Mouse (Mus musculus) kidney, postnatal 0 days (tissue): ENCODE measurements around the gene Gzmg. TPM values are rescaled to one million over a fixed set of nuclear protein-coding genes. Genes with fewer than 3 reads are reported as not detected.
A peak's percentile ranks its signal among the peaks of the same experiment; 100 is the strongest.
"Not testable (repeated sequence)": the region's sequence is repeated elsewhere in the genome, so short reads cannot be mapped to it uniquely, and the experiment has no call there.

Experiments
- ATAC-seq: fragments of 200-750 bp; cut with Nextera tagmentation; replicated peaks from 2 replicates; pipeline ENCODE4 v1.8.0; 2017; ENCODE audit warnings: low read depth, moderate number of reproducible peaks, moderate TSS enrichment, moderate library complexity; ENCODE audit not compliant: low FRiP score
- DNase-seq: peaks from one replicate; pipeline ENCODE4 v3.0.0-alpha.2; 2016; ENCODE audit warnings: low spot score
- H3K27ac ChIP-seq: fragments of 300-500 bp; sonication (generic); 2 replicates; pipeline ENCODE4 v1.5.1; 2014; ENCODE audit warnings: mild to moderate bottlenecking
- H3K27me3 ChIP-seq: fragments of 300-500 bp; sonication (generic); 2 replicates; pipeline ENCODE4 v1.6.1; 2014; ENCODE audit warnings: low read length, mixed read lengths; ENCODE audit not compliant: insufficient read depth
- H3K36me3 ChIP-seq: fragments of 300-500 bp; sonication (generic); 2 replicates; pipeline ENCODE4 v1.6.1; 2014; ENCODE audit warnings: low read length, mixed read lengths; ENCODE audit not compliant: insufficient read depth
- H3K4me1 ChIP-seq: fragments of 300-500 bp; sonication (generic); replicated peaks from 2 replicates; pipeline ENCODE4 v1.6.1; 2014; ENCODE audit warnings: antibody characterized with exemption, low read length, mixed read lengths; ENCODE audit not compliant: insufficient read depth
- H3K4me2 ChIP-seq: fragments of 300-500 bp; sonication (generic); 2 replicates; pipeline ENCODE4 v1.6.1; 2014; ENCODE audit warnings: mild to moderate bottlenecking, low read length, moderate library complexity, mixed read lengths
- H3K4me3 ChIP-seq: fragments of 300-500 bp; sonication (generic); replicated peaks from 2 replicates; pipeline ENCODE4 v1.5.1; 2014; ENCODE audit warnings: low read depth, low read length
- H3K9ac ChIP-seq: fragments of 300-500 bp; sonication (generic); 2 replicates; pipeline ENCODE4 v1.6.1; 2014; ENCODE audit warnings: low read depth, low read length
- H3K9me3 ChIP-seq: fragments of 300-500 bp; sonication (generic); replicated peaks from 2 replicates; pipeline ENCODE4 v1.6.1; 2016; ENCODE audit warnings: low read length, inconsistent platforms, mixed read lengths
- CTCF ChIP-seq: IDR thresholded peaks from 2 replicates; pipeline ENCODE4 v1.5.1; 2016; ENCODE audit warnings: antibody characterized with exemption, low read depth, mild to moderate bottlenecking, moderate library complexity
- WGBS: fragments of 180-500 bp; shearing (Covaris S2); extraction: QIAGEN DNeasy Blood & Tissue Kit; methylation state at CpG from one replicate; pipeline ENCODE4 v1.1.7; 2014; 5-methylcytosine and 5-hydroxymethylcytosine counted together
- polyA plus RNA-seq: library from polyadenylated mRNA; unstranded; fragments of >200 nt; fragmentation: Nextera tagmentation; extraction: Ambion mirVana; gene quantifications from 2 replicates; pipeline ENCODE4 v1.2.1, GENCODE M21; 2015

Gzmg gene
- polyA plus RNA-seq: not detected in 2 replicates

DNA sequence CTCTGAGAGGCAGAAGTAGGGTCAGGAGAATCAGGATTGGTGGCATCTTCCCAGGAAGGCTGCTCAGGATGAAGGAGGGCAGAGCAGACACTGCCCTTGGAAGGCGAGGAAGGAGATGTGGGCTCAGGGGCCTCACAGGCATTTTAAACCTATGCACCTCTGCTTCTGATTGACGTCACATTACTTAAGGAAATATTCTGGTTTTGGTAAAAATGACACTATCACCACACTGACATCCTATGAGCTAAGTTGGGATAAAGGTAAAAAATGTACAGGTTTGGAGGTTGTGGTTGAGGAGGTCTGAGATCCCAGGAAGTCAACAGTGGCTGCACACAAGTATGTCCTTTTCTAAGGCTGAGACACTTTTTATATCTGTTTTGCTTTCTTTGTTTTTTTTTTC lies at the start of gene Gzmg:
Gzmg (minus strand) TSS at position 101 of the 400 bp plus-strand sequence.
- H3K4me2 ChIP-seq, ATAC-seq, H3K9ac ChIP-seq, H3K27me3 ChIP-seq, H3K4me1 ChIP-seq, H3K4me3 ChIP-seq, DNase-seq, H3K27ac ChIP-seq, H3K36me3 ChIP-seq, H3K9me3 ChIP-seq: not testable (repeated sequence)
- 88% methylated on average over 2 of the region's 2 CpGs for WGBS

GRCm38 (mm10) chr14:56205613-56206012 lies 46.2 kb upstream of the Gzmg start:
- no peak for TF ChIP-seq CTCF
- DNase-seq: no peak
- Histone ChIP-seq H3K27ac (no peak overlapping the region), H3K27me3 (no peaks in the 10 kb centered on the region), H3K4me2 (no peak overlapping the region), H3K9ac (no peak overlapping the region), H3K36me3 (no peaks in the 10 kb centered on the region), H3K4me3 (no peak overlapping the region), H3K9me3 (no peaks in the 10 kb centered on the region), H3K4me1 (no peaks in the 10 kb centered on the region)
- ATAC-seq: no peak
- 92% methylated on average over 1 of the region's 1 CpGs for WGBS

- H3K4me2 ChIP-seq, H3K9me3 ChIP-seq, H3K36me3 ChIP-seq, H3K9ac ChIP-seq, H3K27ac ChIP-seq, H3K4me1 ChIP-seq, H3K4me3 ChIP-seq, H3K27me3 ChIP-seq: not testable (repeated sequence)
- WGBS: 33% methylated on average over 5 of the region's 5 CpGs
- DNase-seq (peak; percentile 65), ATAC-seq (0 out of 2 replicates have a peak, but pooled peaks have one; percentile 17)
- TF ChIP-seq CTCF: peak; percentile 71
Observed at GRCm38 (mm10) chr14:56205021-56205420, 45.6 kb upstream of the Gzmg start.

DNA sequence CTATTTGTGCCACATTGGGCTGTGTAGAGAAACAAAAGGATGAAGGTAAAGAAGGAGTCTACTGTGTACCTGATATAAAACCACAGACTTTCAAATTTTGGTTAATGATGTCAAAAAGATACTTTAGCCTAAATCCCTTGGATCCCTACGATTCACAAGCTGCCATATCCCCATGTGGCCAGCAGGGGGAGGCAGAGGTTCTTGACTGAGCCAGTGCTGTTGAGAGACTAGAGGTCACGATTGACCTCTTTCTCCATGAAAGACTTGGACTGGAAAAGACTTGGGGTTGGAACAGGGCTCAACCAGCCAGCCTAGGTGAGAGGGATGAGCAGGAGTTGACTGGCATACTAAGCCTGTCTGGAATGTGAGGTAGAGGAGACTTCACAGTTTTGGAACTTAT lies 44.6 kb upstream of the Gzmg start:
- no peak overlapping the region for H3K9ac ChIP-seq
- peak; percentile 68 for DNase-seq
- peak; percentile 95 for TF ChIP-seq CTCF

DNA sequence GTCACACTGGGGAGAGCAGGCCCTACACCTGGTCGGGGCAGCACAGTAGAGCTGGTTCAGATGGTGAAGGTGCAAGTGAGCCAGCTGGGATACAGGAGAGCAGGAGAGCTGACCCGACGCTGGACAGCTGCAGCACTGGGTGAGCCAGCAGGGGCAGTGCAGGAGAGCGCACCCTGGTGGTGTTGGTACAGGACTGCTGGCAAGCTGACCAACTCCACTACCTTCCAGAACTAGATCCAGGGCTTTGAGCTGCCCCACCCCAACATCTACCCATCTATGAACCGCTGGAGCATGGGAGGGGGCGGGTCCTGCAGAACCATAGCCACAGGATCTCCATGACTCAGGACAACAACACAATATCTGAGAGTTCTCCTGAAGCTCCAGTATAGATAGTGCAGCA lies 27.6 kb upstream of the Gzmg start:
- Histone ChIP-seq H3K27ac (no peak overlapping the region), H3K9me3 (no peaks in the 10 kb centered on the region), H3K27me3 (no peaks in the 10 kb centered on the region), H3K4me2 (no peak overlapping the region), H3K9ac (no peak overlapping the region), H3K4me3 (no peak overlapping the region), H3K36me3 (no peaks in the 10 kb centered on the region), H3K4me1 (no peaks in the 10 kb centered on the region)
- WGBS: 68% methylated on average over 6 of the region's 6 CpGs
- no peak for DNase-seq
- no peak for ATAC-seq
- peak; percentile 25; the same call in 1 of the 2 replicates for TF ChIP-seq CTCF

More for the DNA sequence above, 44.6 kb upstream of the Gzmg start:
- no peak for ATAC-seq
- WGBS: 9% methylated on average over 2 of the region's 2 CpGs
- Histone ChIP-seq H3K4me1 (no peaks in the 10 kb centered on the region), H3K4me3 (no peak overlapping the region), H3K9me3 (no peaks in the 10 kb centered on the region), H3K27ac (no peak overlapping the region), H3K4me2 (no peak overlapping the region), H3K36me3 (no peaks in the 10 kb centered on the region), H3K27me3 (no peaks in the 10 kb centered on the region)

DNA sequence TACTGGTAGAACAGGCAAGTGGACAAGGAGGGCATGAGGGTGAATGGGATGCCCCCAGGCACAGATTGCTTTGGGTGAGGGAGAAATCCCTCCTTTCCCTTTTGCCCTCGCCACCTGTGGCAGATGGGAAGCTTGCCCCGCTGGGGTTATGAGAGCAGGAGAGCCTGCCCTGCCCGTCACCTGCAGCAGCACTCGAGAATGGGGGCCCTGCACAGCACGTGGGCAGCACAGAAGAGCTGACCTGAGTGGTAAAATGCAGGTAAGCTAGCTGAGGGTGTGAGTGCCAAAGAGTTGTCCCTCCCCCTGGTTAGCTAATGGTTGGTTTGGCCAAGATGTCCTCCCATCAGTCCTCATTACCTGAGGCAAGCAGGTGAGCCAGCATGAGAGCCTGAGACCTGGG lies 27.1 kb upstream of the Gzmg start:
- Histone ChIP-seq H3K27ac (no peak overlapping the region), H3K9ac (no peak overlapping the region), H3K4me3 (no peak overlapping the region), H3K9me3 (no peaks in the 10 kb centered on the region), H3K27me3 (no peaks in the 10 kb centered on the region), H3K36me3 (no peaks in the 10 kb centered on the region), H3K4me2 (no peak overlapping the region), H3K4me1 (no peaks in the 10 kb centered on the region)
- no peak for TF ChIP-seq CTCF
- ATAC-seq: no peak
- DNase-seq: no peak
- 82% methylated on average over 5 of the region's 5 CpGs for WGBS

DNA sequence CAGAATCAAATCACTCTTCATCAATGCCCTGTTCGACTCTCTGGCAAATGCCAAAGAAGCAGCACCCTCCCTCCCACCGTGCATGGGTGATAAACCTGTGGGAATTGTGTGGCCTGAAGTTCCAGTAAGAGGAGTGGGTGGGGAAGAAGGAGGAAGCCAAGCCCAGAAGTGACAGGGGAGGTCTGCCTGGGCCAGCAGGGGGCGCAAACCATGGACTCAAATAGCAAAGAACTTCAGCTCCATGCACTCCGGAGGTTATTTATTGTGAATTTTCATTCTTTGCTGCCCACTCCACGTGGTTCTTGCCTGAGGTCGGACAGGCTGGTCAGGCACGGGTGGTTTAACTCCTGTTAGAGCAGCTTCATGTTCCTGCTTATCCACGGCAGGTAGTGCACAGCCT lies 18.3 kb upstream of the Gzmg start:
- H3K27ac ChIP-seq, H3K9ac ChIP-seq, H3K4me3 ChIP-seq, H3K4me2 ChIP-seq, ATAC-seq, H3K4me1 ChIP-seq, H3K36me3 ChIP-seq, H3K27me3 ChIP-seq, H3K9me3 ChIP-seq: not testable (repeated sequence)
- DNase-seq: peak; percentile 58
- WGBS: 14% methylated on average over 8 of the region's 8 CpGs
- peak; percentile 75 for TF ChIP-seq CTCF
